Mouse (Mus musculus): ENCODE results near the gene Fut7.

DNA sequence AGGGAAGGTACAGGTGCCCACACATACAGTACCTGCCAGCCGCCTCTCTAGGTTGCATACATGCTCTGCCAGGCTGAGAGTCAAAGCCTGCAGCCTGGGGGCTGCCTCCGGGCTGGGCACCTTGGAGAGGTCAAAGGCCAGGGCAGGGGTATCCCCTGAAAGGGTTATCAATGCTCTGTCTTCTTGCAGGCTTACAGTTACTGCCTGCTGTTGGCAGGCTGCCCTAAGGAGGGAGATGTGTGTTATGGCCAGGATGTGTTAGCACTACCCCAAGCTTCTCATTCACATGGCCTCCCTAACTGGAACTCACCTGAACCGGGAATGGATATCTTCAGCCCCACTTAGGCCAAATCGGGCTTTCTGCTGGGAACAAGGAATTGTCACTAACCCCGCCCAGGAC, 37.1 kb downstream of the Fut7 start:
- no peak for TF ChIP-seq EP300 (IDR thresholded peaks at IDR 0.05; ENCODE audit: low read depth)
- TF ChIP-seq CTCF (IDR thresholded peaks at IDR 0.05; ENCODE audit: low read depth) = no peak
